Mouse (Mus musculus): ENCODE data around the gene Myh15. TPM values are rescaled to one million over a fixed set of nuclear protein-coding genes. Genes with fewer than 3 reads are reported as not detected.

Gene Myh15
- polyA plus RNA-seq (2016; fragmentation: Nextera tagmentation; extraction: Ambion mirVana): 0.05 and 0.06 TPM in 2 replicates

DNA sequence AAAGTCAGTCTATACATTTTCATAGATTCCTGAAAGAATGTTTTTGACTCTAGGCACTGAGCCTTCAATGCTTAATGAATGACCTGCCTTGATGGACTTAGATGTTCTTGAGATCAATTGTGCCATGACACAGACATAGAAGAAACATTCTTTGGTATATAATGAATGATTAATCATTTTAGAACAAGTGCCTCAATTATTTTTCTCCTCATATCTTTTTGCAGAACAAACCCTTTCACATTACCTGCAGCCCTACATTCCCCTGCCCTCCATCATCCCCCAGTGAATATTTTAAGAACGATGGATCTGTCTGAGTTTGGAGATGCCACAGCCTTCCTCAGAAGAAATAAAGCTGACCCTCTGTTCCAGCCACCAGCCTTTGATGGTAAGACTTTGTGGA lies at the start of gene Myh15:
Myh15 (plus strand) TSS at position 301 of the 400 bp plus-strand sequence.
- Histone ChIP-seq H3K4me3 (no peak within 1 kb of the TSS), H3K9me3 (no peaks in the 10 kb centered on the region), H3K9ac (no peak within 1 kb of the TSS), H3K27ac (no peak within 1 kb of the TSS), H3K36me3 (no peaks in the 10 kb centered on the region), H3K4me2 (replicated peaks) (no peak within 1 kb of the TSS), H3K27me3 (replicated peaks) (no peaks in the 10 kb centered on the region), H3K4me1 (no peaks in the 10 kb centered on the region)
- 92% methylated on average over 1 of the region's 1 CpGs for WGBS
- ATAC-seq (ENCODE audit: low FRiP score, low read depth): no peak

DNA sequence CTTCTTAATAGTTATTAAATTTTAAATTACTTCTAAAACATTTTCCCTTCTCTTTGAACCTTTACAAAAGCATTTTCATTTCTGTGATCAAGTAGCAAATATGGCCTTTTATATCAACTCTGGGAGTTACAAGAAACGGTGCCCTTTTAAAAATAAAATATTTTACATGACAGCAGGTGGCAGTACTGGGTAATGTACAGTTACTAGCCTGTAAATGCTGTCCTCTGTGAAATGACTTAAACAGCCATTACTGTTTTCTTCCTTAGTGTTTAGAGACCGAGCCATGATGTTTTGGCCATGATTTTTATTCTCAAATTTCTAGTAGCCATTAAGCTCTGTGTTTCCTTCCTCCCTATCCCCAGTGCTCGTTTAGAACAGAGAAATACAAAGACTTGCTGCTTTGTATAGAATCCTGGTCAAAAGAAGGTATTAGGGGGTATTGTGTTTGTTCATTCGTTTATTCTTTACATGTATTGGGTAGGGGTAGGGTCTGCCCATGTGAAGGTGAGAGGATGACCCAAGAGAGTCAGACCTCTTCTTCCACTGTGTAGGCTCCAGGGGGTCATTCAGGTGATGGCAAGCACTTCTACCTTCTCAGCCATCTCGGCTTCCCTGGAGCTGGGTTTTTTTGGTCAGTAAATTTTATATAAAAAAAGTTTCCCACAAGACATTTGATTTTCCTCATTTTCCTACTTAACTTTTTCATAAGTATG lies 40.5 kb upstream of the Myh15 start:
- Histone ChIP-seq H3K36me3 (peaks cover 9% of the 10 kb centered on the region), H3K4me1 (no peaks in the 10 kb centered on the region), H3K27ac (no peak overlapping the region), H3K4me3 (no peak overlapping the region), H3K9me3 (no peaks in the 10 kb centered on the region), H3K4me2 (replicated peaks) (no peak overlapping the region), H3K27me3 (replicated peaks) (no peaks in the 10 kb centered on the region), H3K9ac (no peak overlapping the region)
- no peak for ATAC-seq (ENCODE audit: low FRiP score, low read depth)
- 76% methylated on average over 5 of the region's 5 CpGs for WGBS

DNA sequence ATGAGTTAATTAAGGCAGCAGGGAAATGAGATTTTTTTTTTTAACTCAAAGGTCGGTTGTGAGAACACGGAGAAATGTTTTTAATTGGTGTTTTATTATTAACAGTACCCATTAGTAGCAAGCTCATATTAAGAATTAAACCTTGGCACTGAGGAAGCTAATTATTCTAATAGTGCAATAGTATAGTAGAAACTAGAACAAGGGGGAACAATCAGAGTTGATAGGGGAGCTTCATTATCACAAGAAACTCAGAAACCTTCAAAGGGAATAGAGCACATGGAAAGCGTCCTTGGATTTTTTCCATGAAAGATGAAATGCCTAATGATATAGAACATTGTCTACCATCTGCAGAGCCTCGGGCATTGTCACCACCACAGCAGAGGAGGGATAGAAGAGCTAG lies 21.4 kb upstream of the Myh15 start:
- 84% methylated on average over 4 of the region's 4 CpGs for WGBS
- no peak overlapping the region for H3K27ac ChIP-seq
- no peaks in the 10 kb centered on the region for H3K4me1 ChIP-seq
- H3K9ac ChIP-seq: no peak overlapping the region
- no peaks in the 10 kb centered on the region for H3K27me3 ChIP-seq (replicated peaks)
- H3K4me2 ChIP-seq (replicated peaks): no peak overlapping the region
- no peaks in the 10 kb centered on the region for H3K9me3 ChIP-seq
- ATAC-seq (ENCODE audit: low FRiP score, low read depth): no peak
- H3K4me3 ChIP-seq: no peak overlapping the region
- no peaks in the 10 kb centered on the region for H3K36me3 ChIP-seq

DNA sequence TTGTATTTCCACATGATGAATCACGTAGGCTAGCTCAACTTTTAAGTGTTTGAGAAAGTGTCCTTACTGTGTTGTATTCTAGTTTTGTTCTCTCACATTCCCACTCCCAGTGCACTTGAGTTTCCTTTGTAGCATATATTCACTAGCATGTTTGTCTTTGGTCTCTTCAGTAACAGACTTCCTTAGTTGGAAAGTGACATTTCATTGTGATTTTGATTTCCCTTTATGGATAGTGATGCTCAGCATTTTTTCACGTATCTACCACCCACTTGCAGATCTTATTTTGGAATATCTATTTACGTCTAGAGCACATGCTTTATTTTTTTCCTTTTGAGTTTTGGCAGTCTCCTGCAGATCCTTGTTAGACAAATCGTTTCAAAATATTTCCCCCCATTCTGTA lies 19.5 kb upstream of the Myh15 start:
- ATAC-seq (ENCODE audit: low FRiP score, low read depth): no peak
- Histone ChIP-seq H3K27ac (no peak overlapping the region), H3K9me3 (no peaks in the 10 kb centered on the region), H3K4me3 (no peak overlapping the region), H3K4me2 (replicated peaks) (no peak overlapping the region), H3K4me1 (no peaks in the 10 kb centered on the region), H3K36me3 (no peaks in the 10 kb centered on the region), H3K27me3 (replicated peaks) (no peaks in the 10 kb centered on the region), H3K9ac (no peak overlapping the region)
- 88% methylated on average over 4 of the region's 4 CpGs for WGBS

DNA sequence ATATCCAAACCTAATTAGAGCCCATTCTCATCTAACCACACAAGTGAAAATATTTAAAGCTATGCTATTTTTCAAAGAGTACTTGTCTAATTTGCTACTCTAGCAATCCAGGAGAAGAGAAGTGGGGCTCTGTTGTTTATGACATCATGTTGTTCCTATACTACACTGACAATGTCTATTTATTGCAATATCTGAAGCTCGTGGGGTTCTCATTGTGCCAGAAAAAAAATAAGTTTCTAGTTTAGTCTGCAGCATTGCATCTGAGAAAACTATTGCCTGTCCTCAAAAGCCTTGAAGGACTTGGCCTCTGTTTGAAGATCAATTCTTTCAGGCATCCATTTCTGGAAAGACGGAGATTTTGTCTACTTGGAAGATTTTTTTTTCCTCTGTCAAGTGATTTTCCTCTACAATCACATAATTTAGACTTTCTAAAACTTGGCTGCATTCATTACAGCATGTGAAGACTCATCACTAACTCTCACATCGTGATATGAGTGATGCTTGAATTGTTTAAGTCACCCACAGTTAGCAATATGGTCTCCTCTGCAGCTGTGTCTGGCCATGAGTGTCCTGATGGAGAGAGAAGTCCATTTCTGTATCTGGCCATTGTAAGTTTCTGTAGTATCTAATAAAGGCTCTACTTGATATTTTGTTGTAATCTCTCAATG lies 16.6 kb upstream of the Myh15 start:
- Histone ChIP-seq H3K4me3 (no peak overlapping the region), H3K9me3 (no peaks in the 10 kb centered on the region), H3K27me3 (replicated peaks) (no peaks in the 10 kb centered on the region), H3K36me3 (no peaks in the 10 kb centered on the region), H3K27ac (no peak overlapping the region), H3K9ac (no peak overlapping the region), H3K4me2 (replicated peaks) (no peak overlapping the region), H3K4me1 (no peaks in the 10 kb centered on the region)
- 83% methylated on average over 3 of the region's 3 CpGs for WGBS
- ATAC-seq (ENCODE audit: low FRiP score, low read depth): no peak

DNA sequence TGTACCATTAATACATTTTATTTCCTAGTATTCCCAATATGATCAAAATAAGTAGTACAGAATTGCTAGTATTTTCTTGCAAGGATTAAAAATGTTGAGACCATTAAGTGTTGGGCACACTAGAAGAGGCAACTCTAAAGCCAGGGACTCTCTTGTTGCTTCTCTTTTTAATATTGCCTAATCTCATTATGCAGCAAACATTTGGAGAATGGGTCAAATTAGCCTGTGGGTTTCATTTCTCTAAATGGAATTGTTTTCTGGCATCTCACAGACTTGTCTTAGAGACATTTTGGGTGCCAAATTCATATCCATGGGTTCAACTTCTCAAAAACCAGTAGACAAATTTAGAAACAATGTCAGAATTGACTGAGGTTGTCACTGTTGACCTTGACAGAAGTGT lies 8.1 kb upstream of the Myh15 start:
- no peak for ATAC-seq (ENCODE audit: low FRiP score, low read depth)

DNA sequence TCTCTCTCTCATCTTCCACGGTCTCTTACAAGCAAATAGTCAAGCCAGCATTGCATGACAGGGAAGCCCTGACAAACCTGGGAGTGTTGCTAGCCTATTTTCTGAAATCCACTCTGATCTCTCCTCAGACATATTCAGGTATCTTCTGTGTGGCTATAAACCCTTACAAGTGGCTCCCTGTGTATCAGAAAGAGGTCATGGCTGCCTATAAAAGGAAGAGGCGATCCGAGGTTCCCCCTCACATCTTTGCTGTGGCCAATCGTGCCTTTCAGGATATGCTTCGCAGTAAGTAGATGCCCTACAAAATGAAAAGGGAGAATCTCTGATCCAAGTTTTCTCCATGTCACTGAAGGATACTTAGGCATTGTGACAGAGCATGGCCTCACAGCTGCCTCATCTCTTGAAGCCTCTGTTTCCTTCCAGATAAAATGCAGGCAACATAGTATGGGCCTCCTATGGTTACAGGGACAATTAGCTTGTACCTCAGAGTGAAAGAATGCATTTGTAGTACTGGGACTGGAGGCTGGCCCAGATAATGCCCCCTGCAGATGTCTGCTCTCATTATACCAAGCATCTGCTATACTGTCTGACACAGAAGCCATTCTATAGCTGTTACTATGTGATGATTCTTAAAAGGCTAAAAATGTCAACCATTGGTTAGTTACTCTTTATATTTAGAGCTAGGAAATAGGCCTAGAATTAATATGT lies 12.1 kb downstream of the Myh15 start:
- Histone ChIP-seq H3K4me2 (replicated peaks) (no peak overlapping the region), H3K9ac (no peak overlapping the region), H3K4me1 (no peaks in the 10 kb centered on the region), H3K27ac (no peak overlapping the region), H3K9me3 (no peaks in the 10 kb centered on the region), H3K36me3 (no peaks in the 10 kb centered on the region), H3K27me3 (replicated peaks) (no peaks in the 10 kb centered on the region), H3K4me3 (no peak overlapping the region)
- ATAC-seq (ENCODE audit: low FRiP score, low read depth): no peak
- WGBS: 87% methylated on average over 5 of the region's 5 CpGs

More for the DNA sequence above, 8.1 kb upstream of the Myh15 start:
- Histone ChIP-seq H3K4me3 (no peak overlapping the region), H3K4me2 (replicated peaks) (no peak overlapping the region), H3K4me1 (no peaks in the 10 kb centered on the region), H3K27ac (no peak overlapping the region), H3K36me3 (no peaks in the 10 kb centered on the region), H3K9ac (no peak overlapping the region), H3K27me3 (replicated peaks) (no peaks in the 10 kb centered on the region), H3K9me3 (no peaks in the 10 kb centered on the region)

DNA sequence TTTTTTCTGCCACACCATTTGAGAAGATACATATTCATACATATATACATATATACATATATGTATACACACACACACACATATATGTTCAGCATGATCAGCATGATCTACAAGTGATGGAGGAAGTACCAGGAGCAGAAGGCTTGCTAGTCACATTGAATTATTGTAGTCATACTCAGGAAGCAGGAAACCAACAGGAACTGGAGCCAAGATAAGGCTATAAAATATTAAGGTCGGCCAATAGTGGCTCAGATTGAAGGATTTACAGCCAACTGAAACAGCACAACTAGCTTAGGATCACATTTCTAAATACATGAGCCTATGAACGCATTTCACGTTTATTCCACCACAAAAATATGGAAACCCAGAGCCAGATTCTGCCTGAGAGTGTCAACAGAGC lies 14.0 kb downstream of the Myh15 start:
- WGBS: 85% methylated on average over 3 of the region's 3 CpGs
- no peak overlapping the region for H3K4me3 ChIP-seq
- no peak for ATAC-seq (ENCODE audit: low FRiP score, low read depth)
- no peaks in the 10 kb centered on the region for H3K9me3 ChIP-seq
- H3K36me3 ChIP-seq: no peaks in the 10 kb centered on the region
- H3K9ac ChIP-seq: no peak overlapping the region
- H3K4me1 ChIP-seq: no peaks in the 10 kb centered on the region
- no peak overlapping the region for H3K4me2 ChIP-seq (replicated peaks)
- no peaks in the 10 kb centered on the region for H3K27me3 ChIP-seq (replicated peaks)
- no peak overlapping the region for H3K27ac ChIP-seq

DNA sequence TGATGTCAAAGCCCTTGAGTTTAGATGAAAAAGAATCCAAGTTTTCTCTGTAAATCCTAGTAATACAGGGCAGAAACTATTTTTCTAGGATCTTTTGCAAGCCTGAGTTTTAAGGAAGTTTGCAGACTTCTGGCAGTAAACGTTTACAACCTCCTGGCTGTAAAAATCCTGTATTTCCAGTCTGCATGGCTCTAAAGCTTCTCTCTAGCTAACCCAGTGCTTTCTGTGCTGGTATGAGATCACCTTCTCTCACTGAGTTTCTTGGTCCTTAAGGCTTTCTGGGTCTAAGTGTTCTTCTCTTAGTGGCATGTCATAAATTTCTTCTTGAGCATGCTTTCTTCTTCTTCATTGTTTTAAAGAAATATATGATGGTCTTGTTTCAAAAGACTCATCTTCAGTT lies 70.7 kb downstream of the Myh15 start:
- no peak overlapping the region for H3K4me2 ChIP-seq (replicated peaks)
- H3K4me1 ChIP-seq: no peaks in the 10 kb centered on the region
- no peaks in the 10 kb centered on the region for H3K36me3 ChIP-seq
- WGBS: 11% methylated on average over 1 of the region's 1 CpGs
- no peak for ATAC-seq (ENCODE audit: low FRiP score, low read depth)
- no peak overlapping the region for H3K4me3 ChIP-seq
- H3K9ac ChIP-seq: no peak overlapping the region
- no peak overlapping the region for H3K27ac ChIP-seq
- H3K9me3 ChIP-seq: no peaks in the 10 kb centered on the region
- H3K27me3 ChIP-seq (replicated peaks): no peaks in the 10 kb centered on the region

DNA sequence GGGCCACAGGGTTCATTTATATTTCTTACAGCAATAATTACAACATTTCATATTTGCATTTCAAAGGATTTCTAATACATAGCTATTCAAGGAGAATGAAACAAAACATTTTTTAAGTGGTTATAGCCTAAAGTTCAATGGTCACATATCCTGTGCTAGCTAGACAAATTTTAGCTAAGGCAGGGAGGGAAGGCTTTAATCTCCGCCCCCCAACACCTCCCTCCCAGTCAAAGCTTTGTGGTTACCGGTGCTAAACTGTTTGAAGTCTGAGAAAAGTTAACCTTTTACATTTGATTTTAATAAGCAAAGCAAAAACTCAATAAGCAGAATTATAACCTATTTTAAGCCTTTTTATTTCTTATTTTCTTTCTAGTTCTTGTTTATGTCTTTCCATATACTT lies 98.9 kb downstream of the Myh15 start:
- 85% methylated on average over 2 of the region's 2 CpGs for WGBS

DNA sequence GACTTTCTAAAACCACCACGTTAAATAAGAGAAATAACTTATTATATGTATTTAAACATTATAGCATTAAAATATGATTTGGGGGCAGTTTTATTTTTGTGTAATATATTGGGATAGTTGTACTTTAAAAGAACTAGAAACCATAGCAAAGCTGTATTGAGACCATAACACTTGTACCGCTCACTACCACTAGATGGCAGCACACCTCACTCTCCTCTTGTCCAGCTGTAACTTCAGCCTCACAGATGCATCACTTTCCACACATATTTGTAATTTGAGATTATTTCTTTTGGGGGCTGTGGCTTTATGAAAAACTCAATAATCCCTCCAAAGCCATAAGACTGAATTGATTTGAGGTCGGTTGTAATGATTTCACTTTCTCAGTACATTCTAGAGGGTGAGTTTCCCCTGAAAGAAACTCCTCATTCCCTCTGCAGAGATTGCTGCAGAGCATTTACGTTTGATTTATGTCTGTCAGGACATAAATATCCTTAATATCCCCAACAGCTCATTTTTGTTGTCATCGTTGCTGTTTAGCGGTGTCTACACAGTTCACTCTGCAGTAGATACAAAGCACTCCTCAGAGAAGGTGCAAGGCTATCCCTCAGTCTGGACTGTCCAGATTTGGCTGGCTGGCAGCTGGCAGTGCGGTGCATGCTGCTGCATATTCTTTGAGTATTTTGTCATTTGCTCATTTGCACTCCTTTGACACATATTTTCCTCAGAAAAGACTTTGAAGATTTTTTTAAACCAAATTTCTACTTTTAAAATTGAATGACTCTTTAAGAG lies 107.3 kb downstream of the Myh15 start:
- no peaks in the 10 kb centered on the region for H3K27me3 ChIP-seq (replicated peaks)

More for the DNA sequence above, 98.9 kb downstream of the Myh15 start:
- Histone ChIP-seq H3K4me2 (replicated peaks) (no peak overlapping the region), H3K4me3 (no peak overlapping the region), H3K9me3 (no peaks in the 10 kb centered on the region), H3K27me3 (replicated peaks) (no peaks in the 10 kb centered on the region), H3K36me3 (no peaks in the 10 kb centered on the region), H3K27ac (no peak overlapping the region), H3K4me1 (no peaks in the 10 kb centered on the region), H3K9ac (no peak overlapping the region)
- no peak for ATAC-seq (ENCODE audit: low FRiP score, low read depth)

DNA sequence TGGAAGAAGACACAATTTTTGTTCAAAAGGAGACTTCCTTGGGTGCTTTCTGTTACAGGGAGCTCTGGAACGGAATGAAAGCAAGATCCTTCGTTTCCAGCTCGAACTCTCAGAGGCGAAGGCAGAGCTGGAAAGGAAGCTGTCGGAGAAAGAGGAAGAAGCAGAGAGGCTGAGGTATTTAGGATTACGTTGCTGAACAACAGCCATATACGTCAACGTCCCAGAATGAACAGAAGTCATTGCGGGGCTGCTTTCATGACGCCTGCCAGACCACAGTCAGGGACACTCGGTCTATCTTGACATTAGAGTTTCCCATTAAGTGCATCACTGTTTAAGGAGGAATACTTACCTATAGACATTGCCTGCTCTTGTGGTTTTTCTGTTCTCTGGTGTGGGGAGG lies 108.4 kb downstream of the Myh15 start:
- ATAC-seq (ENCODE audit: low FRiP score, low read depth): no peak

More for the DNA sequence above, 107.3 kb downstream of the Myh15 start:
- ATAC-seq (ENCODE audit: low FRiP score, low read depth): peak; percentile 81
- no peak overlapping the region for H3K4me3 ChIP-seq
- no peak overlapping the region for H3K4me2 ChIP-seq (replicated peaks)
- 42% methylated on average over 7 of the region's 7 CpGs for WGBS
- no peaks in the 10 kb centered on the region for H3K36me3 ChIP-seq
- H3K9me3 ChIP-seq: no peaks in the 10 kb centered on the region
- no peaks in the 10 kb centered on the region for H3K4me1 ChIP-seq
- no peak overlapping the region for H3K9ac ChIP-seq
- no peak overlapping the region for H3K27ac ChIP-seq

More for the DNA sequence above, 108.4 kb downstream of the Myh15 start:
- H3K27ac ChIP-seq: no peak overlapping the region
- H3K9ac ChIP-seq: no peak overlapping the region
- no peak overlapping the region for H3K4me2 ChIP-seq (replicated peaks)
- H3K36me3 ChIP-seq: no peaks in the 10 kb centered on the region
- H3K4me3 ChIP-seq: no peak overlapping the region
- WGBS: 88% methylated on average over 11 of the region's 11 CpGs
- H3K9me3 ChIP-seq: no peaks in the 10 kb centered on the region
- no peaks in the 10 kb centered on the region for H3K27me3 ChIP-seq (replicated peaks)
- no peaks in the 10 kb centered on the region for H3K4me1 ChIP-seq
